Mouse (Mus musculus): Measurements from ENCODE around the gene Ciapin1.
A peak's percentile ranks its signal among the peaks of the same experiment; 100 is the strongest.

Gene Ciapin1

DNA sequence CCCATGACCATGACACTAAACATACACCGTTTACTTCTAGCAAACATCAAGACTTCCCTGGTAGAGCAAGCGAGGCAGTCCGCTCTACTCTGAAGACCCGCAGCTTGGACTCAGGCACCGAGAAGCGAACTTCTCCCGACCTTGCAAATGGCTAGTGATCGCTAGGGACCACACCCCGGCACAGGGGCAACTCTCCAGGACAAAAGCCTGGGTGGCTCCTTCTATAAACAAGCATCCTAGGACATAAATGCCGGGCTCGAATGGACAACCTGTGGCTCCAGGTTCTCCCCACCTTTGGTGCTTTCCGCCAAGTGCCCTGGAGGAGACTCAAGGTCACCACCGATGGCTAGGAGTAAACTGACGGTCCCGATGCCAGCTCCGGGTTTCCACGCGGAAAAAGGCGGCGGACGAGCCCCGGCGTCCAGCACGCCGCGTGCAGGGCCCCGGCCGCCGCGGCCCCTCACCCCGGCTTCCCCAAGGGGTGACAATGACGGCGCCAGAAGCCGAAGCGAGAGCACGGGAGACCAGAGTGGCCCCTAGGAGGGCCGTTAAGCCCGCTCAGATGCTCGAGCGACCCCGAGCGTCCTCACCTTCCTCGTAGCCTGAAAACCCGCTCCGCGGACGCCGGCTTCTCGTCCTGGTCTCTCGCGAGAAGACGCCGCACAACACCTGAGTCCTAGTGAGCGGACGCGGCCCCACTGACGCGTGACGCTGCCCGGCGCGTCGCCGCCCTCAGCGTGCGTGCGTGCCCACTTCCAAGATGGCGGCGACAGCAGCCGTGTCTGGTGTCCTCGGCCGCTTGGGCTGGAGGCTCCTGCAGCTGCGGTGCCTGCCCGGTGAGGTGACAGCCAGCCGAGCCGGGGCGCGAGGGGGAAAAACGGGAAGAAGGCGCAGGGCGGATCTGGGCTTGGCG is at the start of gene Ciapin1, which contains the start of gene Coq9:
Ciapin1 (minus strand) TSS at position 697 of the 913 bp plus-strand sequence.
Coq9 (plus strand) TSS at position 660 of the 913 bp plus-strand sequence.
- DNase-seq (ENCODE audit: low read depth in 2 of 2, low spot score in 2 of 2): peak; percentile 91 to 92

DNA sequence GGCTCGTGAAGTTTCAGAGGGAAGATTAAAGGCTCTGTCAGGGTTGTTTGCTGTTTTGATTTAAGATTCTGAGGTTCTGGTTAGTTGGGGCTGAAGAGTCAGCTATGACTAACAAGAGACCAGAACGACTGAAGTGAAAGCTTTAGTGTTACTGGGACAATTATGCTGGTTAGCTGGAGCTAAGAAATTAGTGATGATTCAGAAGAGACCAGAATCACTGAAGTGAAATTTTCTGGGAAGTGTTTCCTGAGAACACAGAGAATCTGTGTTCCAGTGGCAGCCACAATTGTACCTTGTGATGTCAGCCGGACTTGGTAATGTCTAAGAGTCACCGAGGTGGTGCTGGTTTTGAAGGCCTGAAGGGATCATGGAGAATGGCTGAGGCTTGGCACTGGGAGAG is 42.6 kb upstream of the Ciapin1 start:
- DNase-seq (ENCODE audit: low read depth in 2 of 2, low spot score in 2 of 2): no peak

DNA sequence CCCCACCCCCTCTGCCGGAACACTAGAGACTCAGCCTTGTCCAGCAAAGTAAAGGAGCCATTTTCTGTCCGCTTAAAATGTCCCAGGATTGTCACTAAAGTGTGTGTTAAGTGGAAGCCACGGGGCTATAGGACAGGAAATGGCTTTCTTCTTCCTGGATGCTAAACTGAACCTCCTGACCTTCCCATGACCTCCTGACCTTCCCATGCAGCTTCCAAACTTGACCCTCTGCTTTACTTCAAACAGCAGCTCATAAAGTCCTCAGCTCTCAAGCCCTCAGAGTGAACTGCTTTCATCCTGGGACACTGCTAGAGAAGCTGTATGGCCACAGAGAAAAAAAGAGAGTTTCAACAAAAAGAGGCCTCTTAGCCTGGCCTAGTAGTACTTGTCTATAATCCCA is 38.7 kb upstream of the Ciapin1 start:
- DNase-seq (ENCODE audit: low read depth in 2 of 2, low spot score in 2 of 2): no peak

DNA sequence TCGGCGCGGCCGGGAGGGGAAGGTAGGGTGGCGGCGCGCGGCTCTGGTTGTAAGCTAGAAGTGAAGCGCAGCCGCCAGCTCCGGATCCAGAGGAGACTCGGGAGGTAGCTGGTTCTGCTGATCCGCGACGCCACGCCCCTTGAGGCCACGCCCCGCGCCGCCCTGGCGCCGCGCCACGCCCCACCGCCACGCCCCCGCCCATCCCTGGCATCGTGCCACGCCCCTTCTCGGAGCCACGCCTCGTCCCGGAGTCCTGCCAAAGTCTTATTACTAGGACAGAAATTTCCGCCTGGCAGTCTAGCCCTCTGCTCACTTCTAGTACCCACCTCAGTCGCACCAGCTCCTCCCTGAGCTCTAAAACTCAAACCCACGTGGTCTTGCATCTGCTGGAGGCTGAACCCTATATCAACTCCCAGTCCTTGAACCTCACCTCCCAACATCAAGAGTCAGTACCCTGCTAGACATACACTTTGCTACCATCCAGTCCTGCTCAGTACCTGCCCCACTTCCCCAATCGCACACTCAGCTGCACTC is 38.1 kb upstream of the Ciapin1 start, which contains the start of gene Dok4:
Dok4 (minus strand) TSS at position 134 of the 534 bp plus-strand sequence.
- DNase-seq (ENCODE audit: low read depth in 2 of 2, low spot score in 2 of 2): peak; percentile 44 to 56

DNA sequence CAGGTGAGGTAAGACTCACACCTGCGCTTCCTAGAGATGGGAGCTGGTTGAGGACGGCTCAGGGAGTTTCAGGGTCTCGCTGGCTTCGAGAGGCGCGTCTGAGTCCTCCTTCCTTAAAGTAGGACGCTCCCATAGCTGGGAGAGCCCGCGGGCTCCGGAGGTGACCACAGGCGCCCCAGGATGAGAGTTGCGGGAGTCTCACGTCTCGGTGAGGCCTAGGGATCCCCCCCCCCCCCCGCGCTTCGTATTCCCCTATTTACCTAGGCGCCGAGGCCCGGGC is 37.7 kb upstream of the Ciapin1 start:
- DNase-seq (ENCODE audit: low read depth in 2 of 2, low spot score in 2 of 2): no peak

DNA sequence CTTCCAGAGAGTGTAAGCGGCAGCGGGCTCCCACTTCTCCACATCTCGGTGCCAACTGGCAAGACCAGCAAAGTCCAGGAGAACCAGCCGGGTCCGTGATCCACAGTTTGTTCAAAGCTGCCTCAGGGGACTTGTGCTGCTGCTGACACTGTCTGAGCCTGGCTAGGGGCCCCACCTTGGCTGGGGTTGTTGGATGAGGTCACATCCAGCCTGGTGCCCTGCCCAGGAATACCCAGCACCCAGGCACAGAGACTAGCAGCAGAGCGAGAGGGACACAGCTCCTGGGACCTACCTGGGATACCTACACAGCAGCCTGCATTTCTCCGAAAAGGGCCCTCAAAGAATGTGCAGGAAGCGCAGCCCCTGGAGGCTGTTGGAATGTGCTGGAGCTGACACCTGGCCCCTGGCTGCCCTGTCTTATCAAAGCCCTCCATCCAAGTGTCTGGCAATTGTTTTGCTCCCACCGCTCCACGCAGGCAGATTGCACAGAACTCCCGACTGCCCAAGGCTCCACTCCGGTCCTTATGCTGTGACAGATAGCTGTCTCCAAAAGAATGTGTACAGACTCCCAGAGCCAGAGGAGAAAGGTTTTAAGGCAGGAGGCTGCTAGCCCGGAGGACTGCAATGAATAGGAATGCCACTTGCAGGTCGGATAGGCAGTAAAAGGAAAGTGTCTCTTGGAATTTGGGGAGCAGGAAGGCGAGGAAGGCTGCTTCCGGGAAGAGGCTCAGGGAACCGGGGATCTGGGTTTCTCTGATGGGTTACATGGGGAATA is 37.1 kb upstream of the Ciapin1 start:
- DNase-seq (ENCODE audit: low read depth in 2 of 2, low spot score in 2 of 2): no peak

DNA sequence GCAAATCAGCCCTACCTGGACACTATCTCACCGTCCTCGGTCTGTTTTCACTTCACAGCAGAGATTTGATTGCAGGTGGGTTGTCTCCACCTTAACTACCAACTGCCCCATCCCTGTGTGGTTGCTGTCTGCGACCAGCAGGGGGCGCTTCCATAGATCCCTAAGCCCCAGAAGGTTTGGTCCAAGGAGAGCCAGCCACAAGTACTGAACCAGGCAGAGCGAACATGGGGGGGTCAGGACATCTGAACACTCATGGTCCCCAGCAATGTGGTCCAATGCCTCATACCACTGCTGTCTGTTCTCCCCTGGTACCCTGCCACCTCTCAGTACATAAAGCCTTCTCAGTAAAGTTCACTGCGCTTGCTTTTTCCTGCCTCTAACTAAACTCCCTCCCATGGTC is 36.2 kb upstream of the Ciapin1 start:
- DNase-seq (ENCODE audit: low read depth in 2 of 2, low spot score in 2 of 2): peak; percentile 61 to 63

DNA sequence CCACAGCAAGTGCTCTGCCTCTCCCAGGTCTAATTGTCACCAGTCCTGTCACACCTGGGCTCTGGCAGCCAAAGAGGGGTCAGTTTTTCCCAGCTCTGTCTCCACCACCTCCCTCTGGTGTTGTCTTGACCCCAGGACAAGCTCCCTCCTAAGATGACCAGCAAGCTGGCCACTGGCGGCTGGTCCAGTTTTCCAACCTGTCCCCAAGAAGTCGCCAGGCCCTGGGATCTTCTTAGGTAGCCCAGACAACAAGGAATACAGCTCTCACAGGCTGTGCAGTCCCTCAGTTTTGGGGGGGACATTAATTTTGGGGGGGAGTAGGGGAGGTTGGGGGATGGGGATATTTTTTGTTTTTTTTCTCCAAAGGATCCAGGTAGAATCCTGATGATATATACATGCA is 34.4 kb upstream of the Ciapin1 start:
- DNase-seq (ENCODE audit: low read depth in 2 of 2, low spot score in 2 of 2): no peak

DNA sequence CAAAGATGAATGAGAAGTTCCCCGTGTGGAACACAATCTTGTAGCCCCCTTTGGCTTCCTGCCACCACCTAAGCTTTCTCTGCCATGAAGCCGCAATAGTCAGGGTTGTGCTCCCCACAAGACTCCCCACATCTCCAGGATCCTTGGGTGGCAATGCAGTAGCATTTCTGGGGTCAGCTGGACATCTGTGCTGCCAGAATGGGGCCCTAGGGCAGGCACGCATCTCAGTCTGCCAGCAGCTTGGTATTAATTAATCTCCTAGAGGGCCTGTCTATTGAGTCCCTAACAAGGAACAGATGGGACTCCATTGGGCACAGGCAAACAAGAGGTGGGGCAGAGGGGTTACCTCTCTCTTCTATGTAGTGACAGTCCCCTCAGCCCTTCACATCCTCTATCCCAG is 34.0 kb upstream of the Ciapin1 start:
- DNase-seq (ENCODE audit: low read depth in 2 of 2, low spot score in 2 of 2): no peak

DNA sequence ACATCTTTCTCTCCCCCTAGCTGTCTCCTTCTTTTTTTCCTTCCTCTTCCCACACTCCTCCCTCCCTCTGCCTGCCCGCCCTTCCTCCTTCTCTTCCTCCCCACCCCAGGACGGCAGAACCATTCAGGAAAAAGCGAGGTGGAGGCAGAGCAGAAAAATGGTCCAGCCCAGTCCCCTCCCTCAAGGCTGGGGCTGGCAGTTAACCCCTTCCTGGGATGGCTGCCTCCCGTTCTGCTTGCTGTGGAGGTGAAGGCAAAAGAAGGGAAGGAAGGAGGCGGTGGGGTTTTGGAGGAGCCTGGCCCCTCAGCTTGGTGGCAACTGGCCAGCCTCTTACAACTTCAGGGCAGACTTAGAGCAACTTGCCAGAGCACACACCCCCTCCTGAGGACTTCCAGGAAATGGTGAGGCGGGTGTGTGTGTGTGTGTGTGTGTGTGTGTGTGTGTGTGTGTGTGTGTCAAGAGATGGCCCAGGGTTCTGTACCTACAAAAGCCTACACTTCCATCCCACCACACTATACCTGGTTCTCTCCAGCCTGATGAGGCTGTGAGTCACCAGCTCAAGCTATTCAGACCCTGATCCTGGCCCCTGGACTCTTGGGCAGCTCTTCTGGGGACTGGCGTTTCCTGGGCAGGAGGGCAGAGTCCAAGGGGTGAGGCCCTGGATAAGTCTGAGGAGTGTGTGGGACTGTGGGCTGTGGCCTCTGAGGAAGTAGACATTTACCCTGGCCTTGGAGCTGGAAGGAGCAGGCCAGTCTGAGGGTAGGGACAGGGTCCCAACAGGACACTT is 33.1 kb upstream of the Ciapin1 start:
- DNase-seq (ENCODE audit: low read depth in 2 of 2, low spot score in 2 of 2): peak in 1 of 2 experiments; percentile 29

DNA sequence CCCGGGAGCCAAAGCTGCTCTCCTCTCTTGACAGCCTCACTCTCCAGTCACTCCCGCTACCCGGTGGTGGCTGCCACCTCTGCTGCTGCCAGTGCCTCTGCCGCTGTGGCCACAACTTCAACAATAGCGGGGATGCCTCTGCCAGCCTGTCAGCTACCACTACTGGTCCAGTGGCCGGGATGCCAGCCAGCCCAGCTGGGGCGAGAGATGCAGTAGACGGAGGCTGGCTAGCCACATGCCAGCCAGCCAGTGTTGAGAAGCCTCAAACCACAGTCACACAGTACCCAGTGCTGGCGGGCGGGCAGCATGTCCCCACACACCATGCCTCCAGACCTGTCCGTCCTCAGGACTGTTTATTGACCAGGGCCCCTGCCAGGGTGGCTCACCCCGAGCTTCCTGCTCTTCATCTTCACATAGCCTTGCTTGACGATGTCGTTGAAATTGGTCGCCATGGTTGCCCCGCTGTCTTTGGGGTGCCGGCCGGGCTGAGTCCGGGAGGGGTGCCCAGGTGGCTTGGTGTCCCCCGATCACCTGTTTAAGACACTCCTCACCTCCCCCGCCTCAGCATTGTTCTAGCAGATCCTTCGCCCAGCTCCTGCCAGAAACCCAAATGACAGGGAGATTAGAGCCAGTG is 32.4 kb upstream of the Ciapin1 start:
- DNase-seq (ENCODE audit: low read depth in 2 of 2, low spot score in 2 of 2): no peak

DNA sequence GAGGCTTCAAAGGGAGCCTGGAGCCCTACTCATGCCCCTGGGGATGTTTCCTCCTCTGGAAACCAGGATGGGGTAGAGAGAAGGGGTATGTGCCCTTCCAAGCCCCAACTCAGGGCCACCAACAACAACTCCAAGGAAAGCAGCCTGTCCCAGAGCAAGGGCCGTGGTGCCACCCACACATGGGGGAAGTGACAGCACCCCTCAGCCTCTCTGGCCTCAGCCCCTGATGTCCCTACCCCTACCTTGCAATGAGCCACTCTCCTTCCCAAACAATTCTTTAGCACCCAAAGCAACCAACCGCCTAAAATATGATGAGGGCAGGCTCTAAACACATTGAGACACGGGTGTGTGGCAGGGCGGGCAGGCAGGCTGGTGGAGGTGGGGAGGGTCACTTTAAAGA is 31.8 kb upstream of the Ciapin1 start:
- no peak for DNase-seq (ENCODE audit: low read depth in 2 of 2, low spot score in 2 of 2)

DNA sequence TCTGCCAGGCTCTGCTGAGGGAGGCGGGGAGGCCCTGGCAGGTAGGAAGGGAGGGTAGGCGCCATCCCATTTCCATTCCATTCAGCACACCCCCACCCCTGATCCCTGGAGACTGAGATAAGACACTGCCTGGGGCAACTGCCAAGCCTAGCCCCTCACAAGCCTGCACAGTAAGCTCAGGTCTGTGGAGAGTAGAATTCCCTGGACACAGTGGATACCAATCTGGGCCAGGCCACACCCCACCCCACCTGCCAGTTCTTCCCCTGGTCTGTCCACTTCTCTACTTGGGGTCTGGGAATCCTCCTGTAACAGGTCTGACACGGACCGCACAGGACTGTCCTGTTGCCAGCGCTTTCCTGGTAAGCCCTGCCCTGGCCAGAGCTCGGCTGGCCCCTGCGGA is 31.0 kb upstream of the Ciapin1 start:
- DNase-seq (ENCODE audit: low read depth in 2 of 2, low spot score in 2 of 2): no peak

DNA sequence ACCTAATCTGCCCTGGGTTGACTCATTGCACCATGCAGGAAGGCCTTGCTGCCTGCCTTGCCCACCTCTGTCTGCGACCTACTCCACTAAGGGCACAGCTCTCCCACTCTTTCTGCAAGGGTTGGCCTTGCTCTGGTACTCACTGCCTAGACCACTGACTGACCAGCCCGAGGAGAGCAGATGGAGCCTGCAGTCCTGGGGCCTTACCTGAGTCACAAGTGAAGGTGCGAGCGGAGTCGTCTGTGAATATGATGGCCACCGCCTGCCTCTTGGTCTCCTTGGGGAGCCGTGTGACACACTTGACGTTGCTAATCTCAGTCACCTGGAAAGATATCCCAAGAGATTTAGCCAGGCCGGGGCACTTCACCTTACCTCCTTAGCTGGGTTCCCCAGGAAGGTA is 28.8 kb upstream of the Ciapin1 start:
- DNase-seq (ENCODE audit: low read depth in 2 of 2, low spot score in 2 of 2): no peak

DNA sequence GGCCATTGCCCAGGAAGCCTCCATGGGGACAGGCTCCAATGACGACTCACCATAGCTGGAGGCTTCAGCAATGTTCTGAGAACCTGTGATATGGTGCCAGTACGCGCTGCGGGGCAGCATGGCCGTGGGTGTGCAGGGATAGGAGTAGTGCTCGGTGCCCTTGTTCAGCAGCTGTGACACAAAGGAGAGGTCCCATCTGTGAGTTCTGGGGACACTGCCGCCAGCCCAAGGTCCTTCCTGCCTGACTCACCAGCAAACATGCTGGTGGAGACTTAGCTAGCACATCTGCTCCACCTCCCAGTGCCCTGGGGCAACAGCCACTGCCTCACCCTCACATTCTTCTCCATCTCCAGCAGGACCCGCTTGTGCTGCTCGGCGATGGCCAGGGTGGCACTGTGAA is 27.1 kb upstream of the Ciapin1 start:
- no peak for DNase-seq (ENCODE audit: low read depth in 2 of 2, low spot score in 2 of 2)

DNA sequence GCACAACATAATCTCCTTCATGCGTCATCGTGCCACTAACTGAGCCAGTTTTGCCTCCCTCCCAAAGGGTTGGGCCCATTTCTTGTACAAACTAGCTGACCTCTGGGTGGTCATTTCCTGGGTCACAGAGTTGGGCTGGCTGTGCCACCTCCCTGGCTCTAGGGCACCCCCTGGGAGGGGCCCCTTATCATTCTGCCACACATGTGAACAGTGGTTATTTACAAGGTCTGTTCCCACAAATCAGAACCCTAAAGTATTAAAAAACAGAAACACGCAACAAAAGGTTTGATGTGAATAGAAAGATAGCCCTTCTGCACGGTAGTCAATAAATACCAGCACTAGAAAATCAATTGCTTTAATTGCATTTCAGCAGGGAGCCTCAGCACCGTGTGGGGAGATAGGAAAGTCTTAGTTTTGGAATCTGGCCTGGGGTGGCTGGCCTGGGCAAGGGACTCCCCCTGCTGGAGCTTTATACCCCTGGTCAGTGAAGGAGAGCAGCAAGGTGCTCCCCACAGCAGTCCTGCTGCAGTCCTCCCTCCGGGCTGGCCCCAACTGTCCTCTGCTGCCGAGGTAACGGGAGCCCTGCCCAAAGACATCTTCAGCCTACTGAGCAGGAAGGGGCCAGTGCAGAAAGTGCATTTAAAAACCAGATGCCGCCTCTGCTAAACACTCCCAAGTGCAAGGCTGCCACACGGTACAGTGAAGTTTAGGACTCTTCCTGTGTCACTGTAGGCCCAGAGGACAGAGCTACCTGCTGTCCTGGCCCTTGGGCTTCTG is 25.9 kb upstream of the Ciapin1 start:
- DNase-seq (ENCODE audit: low read depth in 2 of 2, low spot score in 2 of 2): no peak

DNA sequence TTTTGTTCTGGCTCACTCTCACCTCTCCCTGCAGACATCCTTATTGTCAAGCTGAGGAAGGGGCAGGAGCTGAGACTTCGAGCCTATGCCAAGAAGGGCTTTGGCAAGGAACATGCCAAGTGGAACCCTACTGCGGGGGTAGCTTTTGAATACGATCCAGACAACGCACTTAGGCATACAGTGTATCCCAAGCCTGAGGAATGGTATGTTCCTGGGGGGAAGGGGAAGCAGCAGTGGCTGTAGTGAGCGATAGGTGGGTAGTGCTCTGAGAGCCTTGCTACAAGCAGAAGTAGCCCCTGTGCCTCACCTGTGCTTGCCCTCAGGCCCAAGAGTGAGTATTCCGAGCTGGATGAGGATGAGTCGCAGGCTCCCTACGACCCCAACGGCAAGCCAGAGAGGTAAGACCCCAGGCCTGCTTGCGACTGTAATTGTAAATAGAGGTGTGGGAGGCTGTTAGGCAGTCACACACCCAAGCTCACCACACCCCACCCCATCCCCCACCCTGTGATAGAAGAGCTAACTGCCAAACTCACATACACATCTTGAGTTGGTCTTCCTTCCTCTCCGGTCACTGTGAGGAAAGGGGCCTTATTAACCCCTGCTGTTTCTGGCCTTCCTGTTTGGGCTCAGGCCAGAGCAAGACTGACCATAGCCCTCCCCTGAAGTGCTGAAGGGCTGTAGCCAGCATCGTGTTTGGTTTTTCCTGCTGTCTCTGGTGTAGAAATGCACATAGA is 24.5 kb upstream of the Ciapin1 start:
- DNase-seq (ENCODE audit: low read depth in 2 of 2, low spot score in 2 of 2): no peak

DNA sequence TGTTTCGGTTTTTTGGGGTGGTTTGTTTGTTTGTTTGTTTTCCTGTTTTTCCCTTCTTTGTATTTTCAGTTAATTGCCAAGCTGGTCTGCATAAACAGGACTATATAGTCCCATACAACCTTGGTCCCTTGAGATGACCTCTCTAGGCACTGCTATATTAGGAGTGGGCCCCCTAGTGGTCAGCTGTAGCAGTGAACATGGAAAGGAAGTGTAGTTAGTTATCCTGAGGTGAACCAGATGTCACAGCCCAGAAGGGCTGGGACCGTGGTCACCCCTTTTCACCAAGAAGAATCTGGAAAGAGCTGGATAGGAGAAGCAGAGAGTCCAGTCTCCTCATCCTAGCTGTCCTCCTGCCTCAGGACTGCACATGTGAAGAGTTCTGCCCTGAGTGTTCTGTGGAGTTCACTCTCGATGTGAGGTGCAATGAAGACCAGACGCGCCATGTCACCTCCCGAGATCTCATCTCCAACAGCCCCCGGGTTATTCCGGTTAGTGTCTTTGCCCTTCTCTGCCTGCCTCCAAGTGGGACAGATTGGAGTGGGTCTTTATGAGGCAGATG is 23.3 kb upstream of the Ciapin1 start:
- peak; percentile 58 to 64 for DNase-seq (ENCODE audit: low read depth in 2 of 2, low spot score in 2 of 2)

All from CD8-positive naive resting alpha-beta T cell, adult 2 months (primary cell).